Mouse (Mus musculus) heart, adult 2 months (tissue): ENCODE data around the gene Runx3.

Experiments
- CTCF ChIP-seq: fragments of 200-600 bp; IDR thresholded peaks from 2 replicates; pipeline ENCODE4 v1.8.1; 2022; ENCODE audit warnings: antibody characterized with exemption, mild to moderate bottlenecking, moderate library complexity
- POLR2A ChIP-seq: fragments of 200-500 bp; IDR thresholded peaks from 2 replicates; pipeline ENCODE4 v1.6.1; 2011; ENCODE audit warnings: mild to moderate bottlenecking, low read depth, low read length, control low read depth; ENCODE audit not compliant: insufficient read depth

GRCm38 (mm10) chr4:135209846-135210245 lies 89.4 kb downstream of the Runx3 start:
- 0 out of 2 replicates have a peak, but pooled peaks have one; percentile 8 for TF ChIP-seq CTCF
- TF ChIP-seq POLR2A, result no peak
